Mouse (Mus musculus) WW6 (cell line): ENCODE results near the gene Jsrp1.

Experiments used
- DNase-seq: peaks from one replicate; pipeline ENCODE4 v3.0.0-alpha.2; 2013; ENCODE audit warnings: low read depth, low spot score

Jsrp1 gene

GRCm38 (mm10) chr10:80792175-80793032 is 20.9 kb downstream of the Jsrp1 start:
- no peak for DNase-seq

DNA sequence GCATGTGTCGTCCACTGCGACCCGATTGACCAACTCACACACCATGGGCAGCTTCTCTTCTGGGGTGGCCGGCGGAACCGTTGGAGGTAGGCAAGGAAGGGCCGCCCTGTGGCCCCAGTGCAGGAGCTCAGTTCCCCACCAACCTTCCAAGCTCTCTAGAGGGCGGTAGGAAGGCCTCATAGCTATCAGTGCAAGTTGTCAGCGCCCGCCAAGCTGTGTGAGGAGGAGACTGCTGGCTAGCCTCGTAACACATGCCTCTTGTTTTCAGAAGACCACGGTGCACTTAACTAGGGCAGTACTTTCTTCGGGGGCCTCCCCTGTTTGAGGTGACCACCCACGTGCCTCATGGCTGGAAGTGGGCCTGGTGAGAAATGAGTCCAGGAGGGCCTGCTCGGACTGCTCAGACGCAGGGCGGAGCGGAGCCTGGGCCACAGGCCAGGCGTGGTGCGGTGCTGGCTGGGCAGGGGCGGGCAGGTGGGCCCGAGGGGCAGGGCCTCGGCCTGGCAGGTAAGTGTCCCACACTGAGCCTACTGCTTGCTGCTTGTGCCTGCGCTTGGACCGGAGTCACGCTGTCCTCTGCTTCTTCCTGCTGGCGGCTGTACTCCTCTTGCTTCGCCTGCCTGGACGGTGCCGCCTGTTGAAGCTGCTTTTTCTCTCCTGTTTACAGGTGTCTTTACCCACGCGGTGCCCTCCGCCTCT is 21.7 kb downstream of the Jsrp1 start:
- no peak for DNase-seq

DNA sequence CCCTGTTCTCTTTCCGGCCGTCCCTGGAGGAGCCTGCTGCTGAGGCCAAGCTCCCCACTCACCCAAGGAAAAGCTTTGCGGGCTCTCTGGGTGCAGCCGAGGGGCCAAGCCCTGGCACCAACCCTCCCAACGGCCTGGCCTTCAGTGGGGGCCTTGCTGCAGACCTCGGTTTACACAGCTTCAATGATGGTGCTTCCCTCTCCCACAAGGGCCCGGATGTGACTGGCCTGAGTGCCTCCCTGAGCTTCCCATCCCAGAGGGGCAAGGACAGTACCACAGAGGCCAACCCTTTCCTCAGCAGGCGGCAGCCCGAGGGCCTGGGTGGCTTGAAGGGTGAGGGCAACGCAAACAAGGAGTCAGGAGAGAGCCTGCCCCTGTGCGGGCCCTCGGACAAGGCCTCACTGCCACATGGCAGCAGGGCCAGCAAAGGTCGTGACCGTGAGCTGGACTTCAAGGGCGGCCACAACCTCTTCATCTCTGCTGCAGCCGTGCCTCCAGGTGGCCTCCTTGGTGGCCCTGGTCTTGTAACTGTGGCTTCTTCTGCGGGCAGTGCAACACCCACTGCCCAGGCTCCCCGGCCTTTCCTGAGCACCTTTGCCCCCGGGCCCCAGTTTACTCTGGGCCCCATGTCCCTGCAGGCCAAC is 22.4 kb downstream of the Jsrp1 start:
- DNase-seq: no peak

DNA sequence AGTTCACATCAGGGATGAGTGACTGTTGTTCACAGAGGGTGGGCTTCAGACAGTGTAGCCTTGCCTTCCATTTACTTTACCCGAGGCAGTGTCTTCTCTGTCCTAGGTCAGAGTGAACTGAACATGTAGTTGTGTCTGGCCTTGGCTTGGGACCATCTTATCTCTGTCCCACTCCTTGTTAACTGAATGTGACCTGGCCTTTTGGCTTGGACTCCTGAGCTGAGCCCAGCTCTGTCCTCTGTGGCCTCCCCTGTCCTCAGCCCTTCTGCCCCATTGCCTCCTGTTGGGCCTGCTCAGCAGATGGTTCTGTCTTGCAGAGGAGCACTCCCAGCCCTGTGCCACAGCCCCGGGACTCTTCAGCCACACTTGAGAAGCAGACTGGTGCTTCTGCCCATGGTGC is 25.8 kb downstream of the Jsrp1 start:
- DNase-seq: no peak

DNA sequence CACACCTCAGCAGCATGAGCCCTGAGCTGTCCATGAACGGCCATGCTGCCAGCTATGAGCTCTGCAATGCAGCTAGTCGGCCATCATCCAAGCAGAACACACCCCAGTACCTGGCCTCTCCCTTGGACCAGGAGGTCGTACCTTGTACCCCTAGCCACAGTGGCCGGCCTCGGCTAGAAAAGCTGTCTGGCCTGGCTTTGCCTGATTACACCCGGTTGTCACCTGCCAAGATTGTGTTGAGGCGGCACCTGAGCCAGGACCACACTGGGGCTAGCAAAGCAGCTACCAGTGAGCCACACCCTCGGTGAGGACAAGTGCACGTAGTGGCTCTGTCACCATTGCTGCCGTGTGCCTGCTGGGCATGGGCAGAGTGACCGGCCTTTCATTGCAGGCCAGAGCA is 27.3 kb downstream of the Jsrp1 start:
- DNase-seq: no peak

DNA sequence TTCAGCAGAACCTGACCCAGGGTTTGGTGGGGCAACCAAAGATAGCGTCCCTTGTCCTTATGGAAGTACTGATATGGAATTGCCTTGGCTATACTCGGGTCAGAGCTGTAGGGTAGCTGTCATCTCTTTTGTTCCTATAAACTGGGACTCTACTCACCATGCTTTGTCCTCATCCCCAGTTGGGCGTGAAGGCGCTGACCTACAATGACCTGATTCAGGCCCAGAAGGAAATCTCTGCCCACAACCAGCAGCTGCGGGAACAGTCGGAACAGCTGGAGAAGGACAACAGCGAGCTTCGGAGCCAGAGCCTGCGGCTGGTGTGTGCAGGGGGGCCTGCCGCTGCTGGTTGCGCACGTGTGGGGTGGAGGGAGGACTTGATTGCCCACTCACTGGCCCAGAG is 28.4 kb downstream of the Jsrp1 start:
- no peak for DNase-seq

DNA sequence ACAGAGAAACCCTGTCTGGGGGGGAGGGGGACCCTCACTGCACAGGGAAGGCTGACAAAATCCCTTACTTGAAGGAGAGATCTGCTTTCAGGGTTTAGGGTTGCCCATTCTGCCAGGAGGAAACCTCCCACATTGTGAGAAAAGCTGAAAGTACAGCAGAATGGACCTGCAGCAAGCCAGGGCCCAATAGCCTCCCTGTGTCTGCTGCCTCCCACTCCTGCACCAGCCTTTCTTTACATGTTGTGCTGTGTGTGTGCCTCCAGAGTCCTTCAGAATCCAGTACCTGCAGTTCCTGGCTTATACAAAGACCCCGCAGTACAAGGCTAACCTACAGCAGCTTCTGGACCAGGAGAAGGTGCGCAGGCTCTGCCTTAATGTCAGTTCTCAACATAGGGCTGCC is 29.0 kb downstream of the Jsrp1 start:
- no peak for DNase-seq

- DNase-seq: no peak
These were observed 33.7 kb downstream of the Jsrp1 start for GRCm38 (mm10) chr10:80779565-80779964.

DNA sequence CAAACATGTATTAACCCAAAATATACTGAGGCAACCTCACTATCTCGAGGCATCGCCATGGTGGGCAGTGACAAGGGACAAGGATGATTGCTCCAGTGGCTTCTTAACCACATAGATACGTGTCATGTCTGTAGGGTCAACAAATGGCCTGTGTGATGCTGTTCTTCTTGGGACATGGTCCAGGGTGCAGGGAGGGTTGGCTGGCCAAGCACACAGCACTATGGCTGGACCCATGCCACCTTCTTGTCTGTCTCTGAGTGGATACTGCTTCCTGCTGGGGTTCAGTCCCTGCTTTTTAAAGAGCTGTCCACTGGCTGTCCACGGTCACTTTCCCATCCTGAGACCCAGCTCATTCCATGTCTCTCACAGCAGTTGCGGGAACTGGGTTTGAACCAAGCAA is 36.2 kb downstream of the Jsrp1 start:
- no peak for DNase-seq

DNA sequence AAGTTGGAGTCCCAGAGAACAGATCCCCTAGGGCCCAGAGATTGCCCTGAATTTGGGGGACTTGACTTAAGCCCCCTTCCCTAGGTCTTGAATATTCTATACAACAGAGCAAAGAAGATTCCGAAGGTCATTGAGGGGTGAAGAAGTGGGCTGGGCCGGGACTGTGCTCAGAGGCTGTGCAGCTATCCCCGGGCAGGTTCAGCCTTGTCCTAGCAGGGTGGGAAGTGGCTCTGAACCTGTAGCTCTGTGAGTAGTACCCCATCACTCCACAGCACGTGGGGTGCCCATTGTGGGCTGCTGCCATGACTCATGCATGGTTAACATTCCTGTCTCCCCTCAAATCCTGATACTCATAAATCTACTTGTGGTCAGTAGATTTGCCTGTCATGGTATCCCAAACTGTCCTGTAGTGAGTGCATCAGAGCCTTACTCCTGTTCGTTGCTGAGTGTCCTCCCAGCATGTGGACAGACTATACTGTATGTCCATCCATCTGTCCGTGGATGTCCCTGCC is 36.9 kb downstream of the Jsrp1 start:
- no peak for DNase-seq

DNA sequence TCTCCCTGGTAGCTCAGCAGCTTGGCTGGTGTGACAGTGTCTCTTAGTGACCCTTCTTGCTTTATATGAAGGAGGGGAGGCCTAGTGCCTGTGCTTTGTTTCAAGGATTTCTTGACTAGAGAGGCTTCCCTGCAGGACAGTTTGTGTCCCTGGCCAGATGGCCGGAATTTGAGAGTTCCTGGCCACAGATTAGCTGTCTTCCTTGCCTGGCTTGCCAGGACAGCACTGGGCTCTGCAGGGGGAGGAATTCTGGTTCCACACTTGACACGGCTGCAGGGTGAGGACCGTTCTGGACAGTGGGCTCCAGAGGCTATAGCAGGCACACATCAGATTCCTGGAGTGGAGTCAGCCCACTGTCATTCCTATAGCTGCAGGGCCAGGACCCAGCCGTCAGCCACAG is 37.6 kb downstream of the Jsrp1 start:
- DNase-seq: no peak

- DNase-seq: no peak
These were observed 38.3 kb downstream of the Jsrp1 start for GRCm38 (mm10) chr10:80774981-80775380.

DNA sequence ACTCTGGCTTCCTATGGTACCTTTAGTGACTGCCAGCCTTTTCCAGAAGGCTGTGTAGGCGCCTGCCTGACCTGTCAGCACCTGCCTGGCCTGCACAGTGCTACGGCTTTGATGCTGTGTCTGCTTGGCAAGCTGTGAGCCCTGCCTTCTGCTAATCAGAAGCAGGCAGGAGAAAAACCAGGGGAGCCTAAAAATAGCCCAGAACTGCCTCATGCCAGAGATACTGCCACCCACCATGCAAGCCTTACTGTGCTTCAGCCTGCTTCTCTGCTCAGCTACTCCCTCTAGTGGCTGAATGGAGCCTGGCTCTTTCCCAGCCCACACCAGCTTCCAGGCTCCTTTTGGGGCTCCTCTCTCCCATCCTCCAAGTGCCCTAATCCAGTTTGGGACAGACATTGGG is 38.7 kb downstream of the Jsrp1 start:
- DNase-seq: no peak

DNA sequence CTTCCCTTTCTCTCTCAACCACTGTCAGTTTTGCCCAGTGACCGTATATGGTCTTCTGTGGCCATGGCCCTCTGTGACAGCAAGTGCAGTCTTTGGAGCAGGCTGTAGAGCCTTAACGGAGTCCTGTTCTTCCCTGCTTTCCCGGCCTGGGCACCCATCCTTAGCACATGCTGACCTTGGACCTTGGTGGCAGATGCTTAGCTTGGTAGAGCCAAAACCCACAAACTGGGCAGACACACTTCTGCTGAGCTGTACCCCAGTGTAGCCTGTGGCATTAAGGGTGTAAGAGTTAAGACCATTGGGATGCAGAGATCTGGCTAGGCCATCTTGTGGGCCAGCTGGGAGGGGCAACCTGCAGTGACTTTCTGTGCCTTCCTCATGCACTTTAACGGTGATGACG is 39.5 kb downstream of the Jsrp1 start:
- DNase-seq: no peak

DNA sequence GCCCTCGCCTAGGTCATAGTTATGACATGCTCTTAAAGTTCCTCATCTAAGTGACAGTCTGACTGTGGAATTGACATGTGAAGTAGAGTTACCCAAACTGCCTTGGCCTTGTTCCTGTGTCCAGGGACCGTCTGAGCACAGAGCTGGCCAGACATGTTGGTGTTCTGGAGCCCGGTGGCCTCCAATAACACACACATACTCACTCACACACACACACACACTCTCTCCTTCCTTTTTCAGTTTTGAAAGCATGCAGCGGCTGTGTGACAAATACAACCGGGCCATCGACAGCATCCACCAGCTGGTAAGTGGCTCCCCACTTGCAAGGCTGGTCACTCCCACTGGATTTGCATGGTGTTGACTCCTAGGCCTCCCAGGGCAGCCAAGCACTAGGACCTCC is 44.9 kb downstream of the Jsrp1 start:
- DNase-seq: no peak

GRCm38 (mm10) chr10:80766161-80766815 is 47.0 kb downstream of the Jsrp1 start:
- DNase-seq: no peak

DNA sequence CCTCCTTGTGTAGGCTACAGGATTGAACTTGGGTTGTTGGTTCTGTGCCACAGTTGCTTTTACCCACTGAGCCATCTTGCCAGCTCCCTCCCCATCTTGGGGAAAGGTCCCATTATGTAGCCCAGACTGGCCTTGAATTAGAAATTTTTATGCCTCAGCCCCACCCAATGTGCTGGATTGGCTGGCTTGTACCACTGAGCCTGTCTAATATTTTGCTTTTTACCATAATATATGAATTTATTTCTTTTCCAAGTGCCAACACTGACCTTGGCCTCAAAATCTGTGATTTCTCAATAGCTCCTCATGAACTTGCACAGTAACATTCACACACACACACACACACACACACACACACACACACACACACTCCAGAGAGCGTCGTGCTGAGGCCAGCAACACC is 47.6 kb downstream of the Jsrp1 start:
- DNase-seq: no peak

DNA sequence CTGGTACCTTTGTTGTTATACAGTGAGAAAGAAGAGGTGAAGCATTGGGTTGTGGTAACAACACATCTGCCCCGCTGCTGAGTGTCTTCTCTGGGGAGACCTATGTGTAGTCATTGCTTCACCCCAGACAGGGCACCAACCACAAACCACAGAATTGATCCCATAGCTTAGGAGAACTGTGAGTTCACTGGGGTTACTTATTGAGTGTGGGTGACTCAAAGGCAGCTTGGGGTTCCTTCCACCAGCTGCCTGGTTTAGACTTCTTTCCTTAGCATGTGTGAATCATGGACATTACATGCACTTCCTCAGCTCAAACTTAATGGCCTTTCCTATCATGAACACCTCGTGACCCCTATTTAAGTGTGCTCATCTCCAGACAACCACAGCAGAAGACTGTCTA is 49.8 kb downstream of the Jsrp1 start:
- DNase-seq: no peak

DNA sequence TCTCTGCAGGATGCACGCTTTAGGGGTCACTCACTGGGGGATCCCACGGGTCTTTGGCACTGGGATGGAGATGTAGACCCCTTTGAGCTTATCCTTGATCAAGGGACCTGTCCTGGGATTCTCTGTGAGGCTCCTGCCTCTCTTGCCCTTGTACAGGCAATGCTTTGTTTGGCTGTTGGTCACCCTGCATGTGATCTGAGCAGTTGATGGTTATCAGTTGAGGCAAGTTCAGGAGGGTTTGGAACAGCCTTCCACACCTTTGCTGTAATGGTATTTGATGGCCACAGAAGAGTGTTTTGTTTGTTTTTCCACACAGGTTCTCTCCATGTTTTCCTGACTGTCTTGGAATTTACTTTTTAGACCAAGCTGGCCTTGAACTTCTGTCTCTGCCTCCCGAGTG is 51.5 kb downstream of the Jsrp1 start:
- no peak for DNase-seq

DNA sequence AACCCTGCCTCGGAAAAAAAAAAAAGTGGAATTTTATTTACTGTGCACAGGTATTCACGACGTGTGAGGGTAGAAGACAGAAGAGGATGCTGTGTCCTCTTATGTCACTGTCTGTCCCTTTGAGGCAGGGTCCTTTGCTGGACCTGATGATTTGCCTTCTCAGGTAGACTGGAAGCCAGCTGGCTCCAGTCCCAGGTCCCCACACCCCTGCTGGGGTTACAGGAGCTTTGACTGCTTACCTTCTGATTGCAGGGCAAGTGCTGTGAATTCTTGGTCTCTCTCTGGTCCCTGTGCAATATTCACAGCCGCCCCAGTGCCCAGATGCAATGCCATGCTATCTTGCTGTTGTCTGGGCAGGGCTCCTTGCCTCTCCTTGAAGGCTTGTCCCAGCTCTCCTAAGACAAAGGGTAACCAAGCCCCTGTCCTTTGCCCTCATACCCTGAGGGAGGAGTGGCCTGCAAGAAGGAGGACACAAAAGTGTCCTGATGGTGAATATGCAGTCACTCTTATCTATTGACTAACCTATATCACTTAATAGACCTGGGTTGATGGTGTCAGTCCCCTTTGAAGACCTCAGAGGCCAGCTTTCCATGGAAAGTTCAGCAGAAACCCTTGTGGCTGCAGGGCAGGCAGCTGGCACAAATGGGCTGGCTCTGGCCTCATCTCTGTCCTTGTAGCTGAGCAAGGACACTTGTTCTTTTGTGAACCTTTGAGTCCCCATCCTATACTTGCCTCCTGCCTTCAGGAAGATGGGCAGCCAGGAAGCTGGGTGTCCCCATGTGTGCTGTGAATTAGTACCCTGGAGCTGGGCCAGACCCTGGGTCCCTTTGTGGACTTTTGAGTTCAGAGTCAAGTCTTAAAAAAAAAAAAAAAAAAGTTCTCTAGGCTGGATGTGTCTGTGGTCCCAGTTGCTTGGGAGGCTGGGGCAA is 52.4 kb downstream of the Jsrp1 start:
- no peak for DNase-seq

DNA sequence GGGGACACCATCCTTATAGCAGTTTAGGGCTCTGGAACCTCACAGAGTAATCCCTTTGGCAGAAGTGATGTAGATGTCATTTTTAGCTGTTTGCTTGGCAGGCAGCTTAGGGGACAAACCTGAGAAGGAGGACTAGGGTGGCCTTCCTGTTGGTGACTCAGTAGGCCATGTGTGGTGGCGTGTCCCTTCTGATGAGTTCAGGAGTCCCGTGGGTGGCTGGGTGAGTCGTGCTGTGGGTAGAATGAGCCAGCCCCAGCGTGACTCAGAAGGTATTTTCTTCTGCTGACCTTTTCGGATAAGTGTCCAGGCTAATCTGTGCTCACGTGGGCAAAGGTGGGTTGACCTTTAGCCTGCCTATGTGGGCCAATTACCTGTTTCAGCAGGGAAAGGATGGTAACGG is 54.6 kb downstream of the Jsrp1 start:
- DNase-seq: no peak
